Mouse (Mus musculus) adrenal gland, adult 2 months (tissue): Measurements from ENCODE around the gene Zfp143. TPM values are rescaled to one million over a fixed set of nuclear protein-coding genes. Genes with fewer than 3 reads are reported as not detected.
"Not testable (repeated sequence)": the region's sequence is repeated elsewhere in the genome, so short reads cannot be mapped to it uniquely, and the experiment has no call there.

Experiments used
- DNase-seq: peaks from one replicate; pipeline ENCODE4 v3.0.0; 2021
- long read RNA-seq: library from polyadenylated mRNA; stranded (forward); transcript quantifications from one replicate; pipeline ENCODE4 v2.0.0, GENCODE M21; 2021
- polyA plus RNA-seq: library from polyadenylated mRNA; depleted of rRNA; stranded (reverse); fragments of >200 nt; gene quantifications from 2 replicates; pipeline ENCODE4 v1.2.3, GENCODE M21; 2012; rRNA removed
- total RNA-seq, 2 experiments: library from RNA; stranded (reverse); gene quantifications; 2 replicates each; pipeline ENCODE4 v1.2.3; 2021

Zfp143 gene
- total RNA-seq (10 to 100 TPM; 15.1 to 16.8 TPM), polyA plus RNA-seq (5.4 and 8.3 TPM in 2 replicates)
- long read RNA-seq, transcript Zfp143-201 (16 exons, 3,003 nt) = major isoform, 5 of 7 reads
- long read RNA-seq, partial matches to known transcripts = 1 of 7 reads
- long read RNA-seq, other reads (novel, unspliced or antisense) = 0 of 7 reads

DNA sequence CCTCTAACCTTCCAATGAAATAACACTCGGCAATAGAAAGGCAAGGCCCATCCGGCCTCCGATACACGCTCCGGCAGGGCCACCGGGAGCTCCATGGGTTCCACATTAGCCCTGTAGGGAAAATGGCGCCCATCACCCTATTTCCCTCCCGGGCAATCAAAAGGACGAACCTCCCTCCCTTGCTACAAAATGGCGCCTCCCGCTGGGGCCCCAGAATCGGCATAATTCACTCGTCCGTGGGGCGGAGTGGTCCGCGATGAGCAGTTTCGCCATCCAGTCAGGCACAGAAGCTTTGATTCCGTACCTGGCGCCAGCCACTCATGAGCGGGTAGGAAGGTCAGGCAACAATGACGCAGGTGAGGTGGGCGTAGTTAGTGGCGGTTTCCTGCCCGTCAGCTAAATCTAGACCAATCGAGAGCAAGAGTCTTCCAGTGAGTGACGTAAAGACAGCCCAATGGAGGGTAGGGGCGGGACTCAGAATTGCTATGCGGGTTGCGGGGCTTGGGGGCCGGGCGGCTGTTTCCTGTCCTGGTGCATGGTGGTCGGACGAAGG lies at the start of gene Zfp143:
Gene Zfp143, plus strand, starts transcription at position 19 of the 553 bp plus-strand sequence.
- peak; percentile 100 for DNase-seq

DNA sequence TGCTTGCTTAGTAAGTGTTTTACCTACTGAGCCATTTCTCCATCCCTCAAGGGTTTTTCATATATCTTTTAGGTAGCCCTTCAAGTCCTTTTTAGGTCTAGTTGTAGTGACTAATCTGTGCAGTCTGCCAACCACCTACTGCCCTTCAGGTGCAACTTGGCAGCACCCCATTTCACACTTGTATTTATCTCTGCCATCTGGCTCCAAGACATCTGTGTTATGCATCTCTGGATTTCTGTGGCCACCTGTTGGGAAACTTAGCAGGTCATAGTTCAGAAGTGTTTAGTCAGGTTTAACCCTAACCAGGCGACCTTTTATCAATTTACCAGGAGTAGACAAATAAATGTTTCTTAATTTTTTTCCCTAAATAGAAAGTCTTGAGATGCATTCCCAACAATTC lies 49.6 kb upstream of the Zfp143 start:
- DNase-seq = no peak

DNA sequence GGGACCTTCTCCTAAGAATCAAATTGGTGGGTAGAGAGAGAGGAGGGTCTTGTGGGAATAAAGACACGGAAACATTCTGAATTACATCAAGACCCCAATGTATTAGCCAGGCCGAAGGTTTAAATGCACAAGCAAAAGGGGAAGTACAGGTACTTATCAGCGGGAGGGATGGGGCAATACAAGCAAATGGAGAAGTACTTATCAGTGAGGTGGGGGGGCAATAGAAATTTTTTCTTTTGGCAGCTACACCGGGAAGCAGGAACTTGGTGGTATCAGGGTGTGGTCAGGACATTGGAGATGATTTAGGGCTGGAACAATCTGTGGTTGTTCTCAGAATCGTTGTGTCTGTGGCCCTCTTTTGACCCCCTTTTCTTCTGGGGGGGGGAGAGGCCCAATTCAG lies 46.7 kb upstream of the Zfp143 start:
- DNase-seq = no peak

DNA sequence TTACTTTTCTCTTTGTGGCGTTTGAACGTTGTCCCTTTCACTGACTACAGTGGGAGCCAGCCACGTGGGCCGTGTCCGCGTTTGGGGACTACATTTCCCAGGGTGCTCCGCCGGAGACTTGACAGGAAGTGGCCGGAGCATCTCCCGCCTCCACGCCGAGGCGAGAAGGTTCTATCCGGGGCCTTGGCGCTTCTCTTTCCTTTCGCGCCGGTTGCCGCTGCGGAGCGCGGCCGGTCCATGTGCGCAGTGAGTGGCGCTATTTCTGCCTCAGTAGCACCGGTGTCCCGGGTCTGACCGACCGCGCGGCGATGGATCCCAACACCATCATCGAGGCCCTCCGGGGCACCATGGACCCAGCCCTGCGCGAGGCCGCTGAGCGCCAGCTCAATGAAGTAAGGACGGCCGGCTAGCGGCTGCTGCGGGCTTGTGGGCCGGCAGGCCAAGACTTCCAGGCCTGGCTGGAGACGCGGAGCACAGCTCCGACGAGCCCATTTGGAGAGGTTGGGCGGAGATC lies 42.8 kb upstream of the Zfp143 start, which contains the start of gene Ipo7:
Gene Ipo7, plus strand, starts transcription at position 158 of the 514 bp plus-strand sequence.
- DNase-seq = peak; percentile 96

DNA sequence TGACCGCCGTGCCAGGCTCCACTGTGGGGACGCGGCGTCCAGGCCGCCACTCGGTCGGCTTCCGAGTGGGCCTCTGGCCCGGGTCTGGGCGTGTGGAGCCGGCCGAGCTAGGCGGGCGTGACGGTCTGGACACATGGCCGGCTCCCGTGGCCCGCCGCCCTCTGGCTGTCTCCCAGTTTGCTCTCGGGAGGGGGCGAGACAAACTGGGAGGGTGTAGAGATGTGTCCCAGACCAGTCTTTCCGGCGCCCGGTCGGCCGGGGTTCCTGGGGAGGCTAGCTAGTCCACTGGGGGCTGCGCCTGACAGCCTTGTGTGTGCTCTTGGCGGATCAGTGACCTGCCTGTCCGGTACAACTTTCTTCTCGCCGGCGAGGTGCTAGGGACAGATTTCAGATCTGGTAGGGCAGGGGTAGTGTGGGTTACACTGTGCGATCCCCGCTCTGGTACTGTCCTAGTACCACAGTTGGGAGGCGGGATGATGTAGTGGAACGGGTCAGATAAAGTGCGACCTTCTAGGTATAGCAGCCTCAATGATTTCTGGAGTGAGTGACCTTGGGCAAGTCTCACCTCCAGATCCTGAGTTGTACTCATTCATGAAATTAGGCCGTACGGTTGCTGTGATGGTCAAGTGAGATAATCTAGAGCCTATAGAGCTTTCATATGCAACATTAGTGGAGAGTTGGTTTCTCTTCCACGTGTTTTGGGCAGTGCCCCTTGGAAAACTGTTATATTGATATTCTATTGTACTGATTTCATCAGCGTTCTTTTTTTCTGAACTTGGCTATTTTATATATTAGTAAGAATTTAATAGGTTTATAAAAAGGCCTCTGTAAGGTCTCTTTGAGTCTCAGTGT lies 42.2 kb upstream of the Zfp143 start:
- DNase-seq = peak; percentile 78

DNA sequence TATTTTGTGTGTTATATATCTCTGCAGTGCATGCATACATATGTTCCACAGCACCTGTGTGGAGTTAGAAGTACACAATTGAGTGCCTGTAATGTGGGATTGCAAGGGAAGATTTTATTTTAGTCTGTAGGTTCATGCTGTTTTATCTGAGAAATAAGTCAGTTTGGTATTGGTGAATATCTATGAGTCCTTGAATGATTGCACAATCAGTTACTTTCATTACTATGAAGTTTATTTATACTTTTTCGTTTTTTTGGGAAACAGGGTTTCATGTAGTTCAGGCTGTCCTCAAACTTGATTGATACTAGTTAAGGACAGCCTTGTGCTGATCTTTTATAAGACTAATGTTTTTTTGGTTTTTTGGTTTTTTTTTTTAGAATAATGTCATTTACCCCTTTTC lies 37.5 kb upstream of the Zfp143 start:
- DNase-seq = no peak

DNA sequence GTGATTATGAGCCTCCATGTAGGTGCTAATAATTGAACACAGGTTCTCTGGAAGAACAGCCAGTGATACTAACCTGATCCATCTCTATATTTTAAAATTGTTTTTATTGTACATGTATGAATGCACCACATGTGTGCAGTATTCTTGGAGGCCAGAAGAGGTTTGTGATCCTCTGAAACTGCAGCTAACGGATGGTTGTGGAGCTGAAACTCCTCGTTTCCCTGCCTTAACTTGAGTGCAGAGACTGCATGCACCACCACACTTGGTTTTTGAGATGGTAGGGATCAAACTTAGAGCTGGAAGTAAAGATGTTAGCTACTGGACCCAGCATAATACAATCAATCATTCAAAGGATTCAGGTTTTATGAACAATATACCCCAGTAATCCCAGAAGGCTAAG lies 34.4 kb upstream of the Zfp143 start:
- no peak for DNase-seq

DNA sequence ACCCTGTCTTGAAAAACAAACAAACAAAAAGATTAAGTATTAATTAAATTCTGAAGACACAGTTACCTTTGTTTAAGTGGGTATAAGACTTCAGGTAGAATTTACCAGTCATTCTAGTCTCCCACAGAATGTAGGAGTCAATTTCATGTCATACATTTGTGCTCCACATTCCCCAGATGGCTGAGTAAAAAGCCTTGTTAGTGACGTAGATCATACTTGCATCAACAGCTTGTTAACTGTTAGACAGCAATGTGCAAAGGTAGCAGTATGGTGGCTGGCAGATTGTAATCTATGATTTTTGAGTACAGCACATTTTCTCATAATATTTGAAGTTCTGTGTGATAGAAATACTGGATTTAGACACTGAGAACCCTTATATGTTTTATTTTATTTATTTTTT lies 32.2 kb upstream of the Zfp143 start:
- no peak for DNase-seq

DNA sequence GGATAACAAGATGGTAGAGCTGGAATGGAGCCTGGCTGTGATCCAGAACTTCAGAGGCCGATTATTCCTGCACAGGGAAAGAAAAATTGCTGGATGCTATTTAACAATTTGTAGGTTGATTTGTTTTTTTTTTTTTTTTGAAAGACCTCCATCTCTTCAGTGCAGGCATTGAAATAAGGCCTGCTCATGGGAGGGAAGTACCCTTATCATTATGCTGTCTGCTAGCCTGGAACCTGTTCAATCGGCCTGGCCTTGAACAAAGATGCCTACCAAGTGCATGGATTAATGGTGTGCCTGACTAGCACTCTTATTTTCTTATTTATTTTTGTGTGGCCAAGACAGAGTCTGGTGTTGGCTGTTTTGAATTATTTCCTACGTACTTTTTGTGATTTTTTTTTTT lies 30.7 kb upstream of the Zfp143 start:
- no peak for DNase-seq

DNA sequence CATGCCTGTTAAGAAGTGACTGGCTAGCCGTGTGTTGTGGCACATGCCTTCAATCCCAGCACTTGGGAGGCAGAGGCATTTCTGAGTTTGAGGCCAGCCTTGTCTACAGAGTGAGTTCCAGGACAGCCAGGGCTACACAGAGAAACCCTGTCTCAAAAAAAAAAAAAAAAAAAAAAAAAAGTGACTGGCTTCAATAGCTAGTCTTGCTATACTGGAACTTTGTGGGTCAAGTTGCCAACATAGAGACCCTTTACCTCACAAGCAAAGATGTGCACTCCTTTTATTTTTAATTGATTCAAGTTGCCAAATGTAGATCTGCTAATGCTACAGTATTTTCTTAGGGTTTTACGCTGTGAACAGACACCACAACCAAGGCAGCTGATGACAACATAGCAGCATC lies 3.3 kb upstream of the Zfp143 start:
- not testable (repeated sequence) for DNase-seq

DNA sequence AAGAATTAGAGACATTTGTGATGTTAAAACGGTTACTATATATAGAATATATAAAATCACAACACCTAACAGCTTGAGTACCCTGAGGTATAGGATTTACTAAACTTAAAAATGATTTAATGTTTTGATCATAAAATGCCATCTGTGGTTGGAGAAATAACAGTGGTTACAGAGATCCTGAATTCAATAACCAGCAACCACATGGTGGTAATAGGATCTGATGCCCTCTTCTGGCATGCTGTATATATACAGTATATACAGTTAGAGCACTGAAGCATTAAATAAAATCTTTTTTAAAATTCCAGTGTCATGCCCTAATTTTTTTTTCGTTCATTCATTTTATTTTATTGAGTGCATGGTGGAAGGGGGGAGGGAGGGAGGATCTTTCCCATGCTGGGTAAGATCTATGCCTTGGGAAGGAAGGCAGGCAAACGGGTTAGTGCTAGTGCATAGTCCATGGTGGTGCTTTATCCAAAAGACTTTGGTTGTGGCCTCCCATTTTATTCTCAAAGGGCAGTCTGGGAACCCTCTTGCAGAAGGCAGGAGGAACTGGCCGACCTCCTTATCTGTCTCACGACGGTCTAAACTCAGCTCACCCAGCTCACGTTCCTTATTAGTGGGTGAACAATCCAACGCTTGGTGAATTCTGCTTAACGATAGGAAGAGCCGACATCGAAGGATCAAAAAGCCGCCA lies 1.8 kb upstream of the Zfp143 start:
- DNase-seq = no peak

DNA sequence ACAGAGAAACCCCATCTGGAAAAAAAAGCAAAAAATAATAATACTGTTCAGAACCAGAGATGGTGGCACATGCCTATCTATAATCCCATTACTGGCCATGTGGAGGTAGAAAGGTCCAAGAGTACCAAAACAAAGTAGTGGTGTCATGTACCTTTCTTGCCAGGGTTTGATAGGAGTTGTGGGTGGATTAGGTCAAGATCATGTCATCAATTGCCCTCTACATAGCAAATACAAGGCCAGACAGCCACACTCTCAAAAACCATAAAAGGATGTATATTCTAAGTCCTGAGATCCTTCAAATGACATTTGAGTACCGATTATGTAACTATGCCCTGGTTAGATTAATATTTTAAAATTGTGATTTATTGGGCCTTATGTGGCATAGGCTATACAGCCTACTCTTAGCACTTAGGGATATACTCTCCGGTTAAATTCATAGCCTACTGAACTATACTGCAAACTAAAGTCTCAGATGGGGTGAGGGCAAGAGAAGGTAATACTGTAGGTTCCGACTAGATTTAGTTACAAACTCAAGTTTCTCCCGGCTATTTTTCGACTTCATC lies 830 bp upstream of the Zfp143 start:
- DNase-seq = no peak

DNA sequence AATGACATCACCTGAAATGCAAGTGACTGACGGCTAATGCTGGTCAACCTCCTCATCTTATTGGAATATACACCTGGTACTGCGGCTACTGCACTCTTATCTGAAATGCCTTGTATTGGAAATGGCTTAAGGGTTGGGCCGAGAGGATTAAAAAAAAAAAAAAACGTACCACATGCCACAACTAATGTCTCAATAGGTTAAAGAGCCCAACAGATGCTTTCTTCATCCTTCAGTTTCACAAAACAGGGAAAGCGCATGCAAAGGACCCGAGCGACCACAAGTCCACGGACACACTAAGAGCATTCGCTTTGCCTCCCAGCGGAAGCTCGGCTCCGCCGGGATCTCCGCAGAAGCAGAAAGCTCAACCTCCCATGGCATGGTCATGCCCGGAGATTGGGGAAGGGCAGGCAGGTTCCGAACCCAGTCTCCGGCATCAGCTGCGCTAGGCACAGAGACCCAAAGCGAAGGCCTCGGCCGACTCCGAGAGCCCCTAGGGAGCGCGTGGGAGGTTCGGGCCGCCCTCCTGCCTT lies 283 bp upstream of the Zfp143 start:
- DNase-seq = no peak

DNA sequence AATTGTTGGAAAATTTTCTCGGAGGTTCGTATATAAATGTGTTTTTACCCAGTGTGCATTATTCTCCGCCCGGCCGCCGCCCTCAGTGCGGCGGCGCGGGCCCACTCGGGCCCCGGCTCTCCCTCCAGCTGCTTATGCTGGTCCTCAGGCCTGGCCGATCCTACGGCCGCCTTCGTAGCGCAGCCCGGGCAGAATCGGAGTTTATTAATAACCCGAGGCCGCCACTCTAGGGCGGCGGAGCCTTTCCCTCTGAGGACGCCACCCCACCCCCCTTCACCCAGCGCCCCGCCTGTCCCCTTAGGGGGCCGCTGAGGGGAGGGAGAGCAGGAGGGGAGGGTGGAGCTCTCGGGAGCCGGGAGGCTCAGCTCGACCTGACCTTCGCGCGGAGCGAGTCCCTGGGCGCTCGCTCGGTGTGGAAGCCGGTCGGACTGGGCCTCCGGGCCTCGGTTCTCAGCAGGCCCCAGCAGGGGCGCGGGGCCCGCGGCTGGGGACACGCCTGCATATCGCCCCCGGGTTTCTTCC lies 796 bp downstream of the Zfp143 start:
- DNase-seq = peak; percentile 95

DNA sequence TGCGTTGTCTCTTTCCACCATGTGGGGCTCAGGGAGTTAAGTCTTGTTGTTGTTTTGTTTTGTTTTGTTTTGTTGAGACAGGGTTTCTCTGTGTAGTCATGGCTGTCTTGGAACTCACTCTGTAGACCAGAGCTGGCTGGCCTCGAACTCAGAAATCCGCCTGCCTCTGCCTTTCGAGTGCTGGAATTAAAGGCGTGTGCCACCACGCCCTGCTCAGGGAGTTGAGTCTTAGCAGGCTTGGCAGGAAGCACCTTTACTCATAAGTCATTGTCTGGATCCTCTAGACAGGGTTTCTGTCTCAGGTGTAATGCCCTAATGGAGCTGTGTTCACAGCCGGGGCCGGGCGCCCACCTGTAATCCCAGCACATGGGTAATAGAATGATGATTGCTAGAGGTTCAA lies 2.7 kb downstream of the Zfp143 start:
- DNase-seq = no peak

DNA sequence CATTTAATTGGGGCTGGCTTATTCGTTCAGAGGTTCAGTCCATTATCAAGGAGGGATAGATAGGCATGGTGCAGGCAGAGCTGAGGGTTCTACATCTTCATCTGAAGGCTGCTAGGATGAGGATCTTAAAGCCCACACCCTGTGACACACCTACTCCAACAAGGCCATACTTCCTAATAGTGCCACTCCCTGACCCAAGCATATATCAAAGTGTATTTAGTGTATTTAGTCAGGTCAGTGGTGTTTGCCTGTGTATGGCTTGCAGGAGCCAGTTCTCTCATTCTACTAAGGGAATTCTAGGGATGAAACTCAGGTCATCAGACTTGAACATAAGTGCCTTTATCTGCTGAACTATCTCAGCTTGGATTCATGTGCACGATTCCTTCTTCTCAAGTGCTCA lies 8.1 kb downstream of the Zfp143 start:
- DNase-seq = no peak

DNA sequence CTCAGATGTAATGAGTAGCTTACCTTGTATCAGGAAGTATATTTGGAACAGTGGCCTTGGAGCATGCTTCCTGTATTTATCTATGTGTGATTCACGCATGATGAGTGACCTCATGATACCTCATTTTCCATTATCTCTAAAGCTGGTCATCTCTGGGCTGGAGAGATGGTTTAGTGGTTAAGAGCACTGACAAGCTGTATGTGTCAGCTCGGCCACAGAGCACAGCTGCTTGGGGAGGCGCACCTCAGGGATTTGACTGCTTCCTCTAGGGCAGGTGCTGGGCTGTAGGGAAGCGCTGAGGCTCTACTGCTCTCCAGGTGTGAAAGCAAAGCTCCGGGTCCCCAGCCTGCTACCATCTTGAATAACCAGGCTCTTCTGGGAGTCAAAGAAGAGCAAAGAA lies 17.2 kb downstream of the Zfp143 start:
- DNase-seq = peak; percentile 36

DNA sequence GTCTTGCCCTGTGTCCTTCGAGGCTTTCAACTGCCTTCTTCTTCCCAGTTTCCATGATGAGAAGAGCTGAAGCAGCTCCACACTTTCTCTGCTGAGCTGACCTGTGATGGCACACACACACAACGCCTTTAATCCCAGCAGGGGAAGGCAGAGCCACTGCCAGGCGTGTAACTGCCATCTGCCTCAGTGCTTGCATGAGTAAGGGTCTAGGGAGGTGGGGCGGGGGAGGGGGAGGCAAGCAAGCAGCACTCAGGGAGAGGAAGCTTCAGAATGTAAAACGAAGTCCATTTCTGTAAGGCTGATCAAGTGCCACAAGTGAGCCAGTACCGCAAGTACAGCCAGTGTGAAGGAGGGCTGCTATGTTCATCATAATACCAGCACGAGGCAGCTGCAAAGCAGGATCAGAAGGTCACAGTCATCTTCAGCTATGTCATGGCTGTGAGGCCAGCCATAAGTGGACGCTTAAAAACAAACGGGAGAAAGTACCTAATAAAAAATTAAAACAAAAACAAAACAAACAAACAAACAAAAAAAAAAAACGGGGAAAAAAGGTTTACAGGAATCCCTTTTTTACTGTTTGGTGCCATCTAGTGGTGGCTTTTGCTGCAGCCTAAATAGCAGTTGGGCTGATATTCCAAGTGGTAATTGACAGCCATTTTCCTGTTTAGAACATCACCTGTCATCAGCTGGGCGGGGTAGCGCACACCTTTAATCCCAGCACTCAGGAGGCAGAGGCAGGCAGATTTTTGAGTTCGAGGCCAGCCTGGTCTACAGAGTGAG lies 22.6 kb downstream of the Zfp143 start:
- DNase-seq = peak; percentile 30

DNA sequence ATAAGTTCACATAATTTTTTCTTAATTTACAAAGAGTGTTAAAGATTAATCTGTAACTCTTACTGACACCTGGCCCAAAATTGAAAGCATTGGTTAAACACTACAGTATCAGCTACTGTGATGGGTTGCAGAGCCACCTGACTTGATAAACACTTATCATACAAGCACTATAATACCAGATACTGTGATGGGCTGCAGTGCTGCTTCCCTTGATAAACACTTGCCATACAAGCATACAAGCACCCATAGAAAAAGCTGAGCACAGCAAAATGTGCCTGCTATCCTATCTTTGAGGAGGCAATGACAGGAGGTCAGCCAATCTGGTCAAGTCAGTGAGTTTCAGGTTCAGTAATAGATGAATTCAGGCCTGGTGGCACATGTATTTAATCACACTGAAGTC lies 24.2 kb downstream of the Zfp143 start:
- DNase-seq = no peak

DNA sequence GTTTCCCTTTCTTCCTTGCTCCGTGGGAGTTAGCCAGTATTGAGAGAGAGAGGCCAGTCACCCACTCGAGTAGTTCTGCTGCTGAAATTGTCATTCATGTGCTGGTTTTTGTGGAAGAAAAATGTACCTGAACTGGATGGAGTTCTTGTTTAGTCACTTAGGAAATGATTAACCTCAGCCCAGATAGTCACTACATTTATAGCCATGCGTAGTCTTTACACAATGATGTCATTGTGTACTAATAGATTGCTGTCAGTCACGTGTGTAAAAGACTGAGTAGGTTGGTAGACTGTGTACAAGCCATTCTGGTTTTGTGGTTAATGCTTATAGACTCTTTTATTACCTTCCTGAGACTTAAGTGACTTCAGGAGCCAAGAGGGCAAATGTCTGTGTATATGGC lies 26.9 kb downstream of the Zfp143 start:
- no peak for DNase-seq

DNA sequence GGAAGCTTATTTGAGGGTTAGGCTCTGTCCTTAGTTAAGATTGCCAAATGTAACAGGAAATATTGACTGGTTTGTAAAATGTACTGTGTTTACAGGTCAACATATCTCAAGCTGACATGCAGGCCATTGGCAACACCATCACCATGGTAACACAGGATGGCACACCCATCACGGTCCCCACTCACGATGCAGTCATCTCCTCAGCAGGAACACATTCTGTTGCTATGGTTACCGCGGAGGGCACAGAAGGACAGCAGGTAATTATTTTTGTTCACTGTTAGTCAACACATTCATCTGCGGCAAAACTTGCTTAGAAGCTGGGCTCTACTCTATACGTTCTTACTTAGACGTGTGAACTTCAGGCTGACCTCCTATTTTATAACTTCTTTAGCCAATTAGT lies 30.7 kb downstream of the Zfp143 start:
- no peak for DNase-seq
